In genomic region chr9:107887804-107888266, GRCm38 (mm10) we compare ENCODE assay signal across 8 mouse cellular contexts. TPM values are rescaled to one million over a fixed set of nuclear protein-coding genes. Genes with fewer than 3 reads are reported as not detected.
A peak's percentile ranks its signal among the peaks of the same experiment; 100 is the strongest.
DNase-seq lines count a peak whose midpoint lies in the region; ATAC-seq and TF ChIP-seq lines count a peak whose summit lies in the region.

TSS of gene Mon1a (plus strand) at chr9:107888151.

- H3K27ac ChIP-seq in bone marrow macrophage, adult 2 months (ENCODE audit: insufficient read depth, low read depth, low read length), result peak within 1 kb of the TSS; percentile 47
- no peak within 1 kb of the TSS for H3K27ac ChIP-seq in embryonic fibroblast, embryonic 13.5 days (ENCODE audit: insufficient read depth, low read length)
- no peak within 1 kb of the TSS for H3K27ac ChIP-seq in kidney, embryonic 14.5 days (ENCODE audit: low read depth, low read length)
- peak within 1 kb of the TSS; percentile 55; the same call in 1 of the 2 replicates for H3K27ac ChIP-seq in limb, embryonic 14.5 days (replicated peaks; ENCODE audit: low read depth, low read length)
- peak within 1 kb of the TSS; percentile 69 for H3K27ac ChIP-seq in midbrain, embryonic 16.5 days (ENCODE audit: low read length)
- peak within 1 kb of the TSS; percentile 57 for H3K27ac ChIP-seq in spleen, adult 2 months (ENCODE audit: insufficient read depth, low read length)

- H3K9me3 ChIP-seq in kidney, embryonic 14.5 days (ENCODE audit: control insufficient read depth, low read length), result no peaks in the 10 kb centered on the region
- H3K9me3 ChIP-seq in limb, embryonic 14.5 days (ENCODE audit: control insufficient read depth, low read length), result no peaks in the 10 kb centered on the region
- H3K9me3 ChIP-seq in midbrain, embryonic 16.5 days (replicated peaks; ENCODE audit: control insufficient read depth, low read length, poor library complexity, severe bottlenecking), result no peaks in the 10 kb centered on the region

- H3K36me3 ChIP-seq in kidney, embryonic 14.5 days (ENCODE audit: control insufficient read depth, insufficient read depth, low read length), result no peaks in the 10 kb centered on the region
- no peaks in the 10 kb centered on the region for H3K36me3 ChIP-seq in limb, embryonic 14.5 days (ENCODE audit: control insufficient read depth, insufficient read depth, low read length)
- H3K36me3 ChIP-seq in midbrain, embryonic 16.5 days (ENCODE audit: control insufficient read depth, insufficient read depth, low read length), result no peaks in the 10 kb centered on the region
- no peaks in the 10 kb centered on the region; the same call in 1 of the 2 replicates for H3K36me3 ChIP-seq in spleen, adult 2 months (ENCODE audit: control insufficient read depth, insufficient read depth, low read length)

- H3K27me3 ChIP-seq in kidney, embryonic 14.5 days (ENCODE audit: control insufficient read depth, insufficient read depth, low read length), result peaks cover 5% of the 10 kb centered on the region; the same call in 1 of the 2 replicates
- no peaks in the 10 kb centered on the region for H3K27me3 ChIP-seq in limb, embryonic 14.5 days (ENCODE audit: control insufficient read depth, insufficient read depth, low read length)
- peaks cover 7% of the 10 kb centered on the region for H3K27me3 ChIP-seq in midbrain, embryonic 16.5 days (ENCODE audit: control insufficient read depth, insufficient read depth, low read depth, low read length)
- no peaks in the 10 kb centered on the region for H3K27me3 ChIP-seq in spleen, adult 2 months (ENCODE audit: control insufficient read depth, insufficient read depth, low read length)

- TF ChIP-seq CTCF in bone marrow macrophage, adult 2 months (IDR thresholded peaks at IDR 0.05; ENCODE audit: low read depth, low read length), result no peak
- TF ChIP-seq CTCF in embryonic fibroblast, embryonic 13.5 days (IDR thresholded peaks at IDR 0.05; ENCODE audit: borderline replicate concordance, insufficient read depth, low read length), result no peak
- TF ChIP-seq CTCF in spleen, adult 2 months (IDR thresholded peaks at IDR 0.05; ENCODE audit: extremely low read depth, insufficient read depth, insufficient read length, insufficient replicate concordance), result no peak

- H3K4me1 ChIP-seq in bone marrow macrophage, adult 2 months (ENCODE audit: control insufficient read depth, insufficient read depth, low read length), result peaks cover 6% of the 10 kb centered on the region
- no peaks in the 10 kb centered on the region for H3K4me1 ChIP-seq in embryonic fibroblast, embryonic 13.5 days (ENCODE audit: control insufficient read depth, insufficient read depth, low read length)
- H3K4me1 ChIP-seq in kidney, embryonic 14.5 days (ENCODE audit: control insufficient read depth, insufficient read depth, low read length), result peaks cover 6% of the 10 kb centered on the region
- no peaks in the 10 kb centered on the region for H3K4me1 ChIP-seq in limb, embryonic 14.5 days (ENCODE audit: control insufficient read depth, insufficient read depth, low read length)
- peaks cover 17% of the 10 kb centered on the region for H3K4me1 ChIP-seq in midbrain, embryonic 16.5 days (ENCODE audit: control insufficient read depth, insufficient read depth, low read length)
- no peaks in the 10 kb centered on the region for H3K4me1 ChIP-seq in spleen, adult 2 months (ENCODE audit: control insufficient read depth, insufficient read depth, insufficient read length)

- peak within 1 kb of the TSS; percentile 75 for H3K9ac ChIP-seq in kidney, embryonic 14.5 days (ENCODE audit: low read depth, low read length)
- H3K9ac ChIP-seq in limb, embryonic 14.5 days (ENCODE audit: low read depth, low read length, severe bottlenecking), result peak within 1 kb of the TSS; percentile 66
- peak within 1 kb of the TSS; percentile 71 for H3K9ac ChIP-seq in midbrain, embryonic 16.5 days (ENCODE audit: low read depth, low read length)

- peak; percentile 97 for ATAC-seq in kidney, embryonic 14.5 days (ENCODE audit: low FRiP score, low TSS enrichment)
- ATAC-seq in limb, embryonic 14.5 days (ENCODE audit: low FRiP score, low read depth), result peak; percentile 93
- peak; percentile 96 for ATAC-seq in midbrain, embryonic 16.5 days

- no peak for TF ChIP-seq POLR2A in bone marrow macrophage, adult 2 months (IDR thresholded peaks at IDR 0.05; ENCODE audit: borderline replicate concordance, low read depth, low read length)
- peak; percentile 70 for TF ChIP-seq POLR2A in embryonic fibroblast, embryonic 13.5 days (IDR thresholded peaks at IDR 0.05; ENCODE audit: low read depth, low read length)
- 0 out of 2 replicates have a peak, but pooled peaks have one; percentile 19 for TF ChIP-seq POLR2A in limb, embryonic 14.5 days (IDR thresholded peaks at IDR 0.05; ENCODE audit: borderline replicate concordance, extremely low read depth, insufficient read depth, insufficient read length)
- no peak; the same call in 1 of the 2 replicates for TF ChIP-seq POLR2A in spleen, adult 2 months (IDR thresholded peaks at IDR 0.05; ENCODE audit: low read depth, low read length)

- H3K4me3 ChIP-seq in bone marrow macrophage, adult 2 months (ENCODE audit: insufficient read depth, low read length), result peak within 1 kb of the TSS; percentile 100
- H3K4me3 ChIP-seq in embryonic fibroblast, embryonic 13.5 days (ENCODE audit: insufficient read depth, low read length), result peak within 1 kb of the TSS; percentile 86
- peak within 1 kb of the TSS; percentile 81 for H3K4me3 ChIP-seq in kidney, embryonic 14.5 days (ENCODE audit: low read length)
- peak within 1 kb of the TSS; percentile 75 for H3K4me3 ChIP-seq in limb, embryonic 14.5 days (replicated peaks; ENCODE audit: low read length)
- H3K4me3 ChIP-seq in midbrain, embryonic 16.5 days (ENCODE audit: low read depth, low read length), result peak within 1 kb of the TSS; percentile 59
- H3K4me3 ChIP-seq in spleen, adult 2 months (ENCODE audit: extremely low read depth, insufficient read depth, insufficient read length), result peak within 1 kb of the TSS; percentile 82

- WGBS in kidney, embryonic 14.5 days, result 1% methylated on average over 28 of the region's 28 CpGs
- WGBS in limb, embryonic 14.5 days, result 1% methylated on average over 28 of the region's 28 CpGs
- WGBS in midbrain, embryonic 16.5 days, result under 1% methylated on average over 28 of the region's 28 CpGs
- WGBS in spleen, adult 2 months, result under 1% methylated on average over 28 of the region's 28 CpGs

- H3K4me2 ChIP-seq in kidney, embryonic 14.5 days (replicated peaks; ENCODE audit: low read depth, low read length), result peak within 1 kb of the TSS; percentile 86
- peak within 1 kb of the TSS; percentile 65 for H3K4me2 ChIP-seq in limb, embryonic 14.5 days (replicated peaks; ENCODE audit: low read depth, low read length, severe bottlenecking)
- H3K4me2 ChIP-seq in midbrain, embryonic 16.5 days (ENCODE audit: low read length), result peak within 1 kb of the TSS; percentile 78

- peak; percentile 77 to 79 for DNase-seq in B cell, adult 2 months
- peak; percentile 91 to 93 for DNase-seq in heart, adult 9 months (ENCODE audit: low spot score in 2 of 2)
- peak; percentile 82 for DNase-seq in limb, embryonic 14.5 days (ENCODE audit: low spot score)
- peak; percentile 69 to 87 for DNase-seq in spleen, adult 2 months (ENCODE audit: low read depth in 1 of 2, low spot score in 2 of 2)

RNA-seq across cellular contexts. Expression of gene Mon1a, which starts in this region (rescaled TPM):
- 11.4 and 15.3 TPM in 2 replicates for polyA plus RNA-seq in bone marrow macrophage, adult 2 months (2012; ENCODE audit: insufficient read depth, insufficient read length, missing spikeins)
- 6.4 and 8.7 TPM in 2 replicates for polyA plus RNA-seq in embryonic fibroblast, embryonic 13.5 days (2011; ENCODE audit: insufficient read length, low read depth, missing spikeins)
- 9.9 and 11.5 TPM in 2 replicates for polyA plus RNA-seq in kidney, embryonic 14.5 days (2014; fragmentation: Nextera tagmentation; extraction: Ambion mirVana)
- 20.0 and 24.1 TPM in 2 replicates for polyA plus RNA-seq in limb, embryonic 14.5 days (2012; rRNA removed)
- 12.3 and 15.3 TPM in 2 replicates for polyA plus RNA-seq in limb, embryonic 14.5 days (2014; fragmentation: Nextera tagmentation; extraction: Ambion mirVana)
- 23.3 and 23.4 TPM in 2 replicates for polyA plus RNA-seq in midbrain, embryonic 16.5 days (2015; fragmentation: Nextera tagmentation; extraction: Ambion mirVana)
- 23.4 and 29.3 TPM in 2 replicates for polyA plus RNA-seq in spleen, adult 2 months (2012; rRNA removed)

Comparison
In these comparisons a context has a peak if more than half of its experiments do, and no peak if none do; other contexts are left out.
1. H3K27ac ChIP-seq: peak in bone marrow macrophage, adult 2 months (single experiment), limb, embryonic 14.5 days (single experiment), midbrain, embryonic 16.5 days (single experiment) and spleen, adult 2 months (single experiment); none in embryonic fibroblast, embryonic 13.5 days (single experiment) and kidney, embryonic 14.5 days (single experiment).
2. POLR2A ChIP-seq: peak in embryonic fibroblast, embryonic 13.5 days (single experiment) and limb, embryonic 14.5 days (single experiment); none in bone marrow macrophage, adult 2 months (single experiment) and spleen, adult 2 months (single experiment).
3. Peak in every context shown above with its lines, with median percentiles within 50 percentile points of each other: DNase-seq, H3K4me3 ChIP-seq, ATAC-seq, H3K4me2 ChIP-seq and H3K9ac ChIP-seq.